Mouse (Mus musculus) hindbrain, postnatal 0 days (tissue): Measurements from ENCODE around the gene Ptprm. TPM values are rescaled to one million over a fixed set of nuclear protein-coding genes. Genes with fewer than 3 reads are reported as not detected.

Experiments
- ATAC-seq: fragments of 200-750 bp; cut with Nextera tagmentation; 2 replicates; pipeline ENCODE4 v1.8.0; 2017; ENCODE audit warnings: mild to moderate bottlenecking, moderate TSS enrichment, moderate library complexity
- DNase-seq: peaks from one replicate; pipeline ENCODE4 v3.0.0-alpha.2; 2015; ENCODE audit warnings: low spot score
- H3K27ac ChIP-seq: fragments of 300-500 bp; sonication (generic); 2 replicates; pipeline ENCODE4 v1.5.1; 2014; ENCODE audit warnings: mild to moderate bottlenecking
- H3K27me3 ChIP-seq: fragments of 300-500 bp; sonication (generic); 2 replicates; pipeline ENCODE4 v1.6.1; 2014; ENCODE audit warnings: low read length, mixed read lengths; ENCODE audit not compliant: insufficient read depth
- H3K36me3 ChIP-seq: fragments of 300-500 bp; sonication (generic); 2 replicates; pipeline ENCODE4 v1.6.1; 2014; ENCODE audit warnings: low read length, mixed read lengths; ENCODE audit not compliant: insufficient read depth
- H3K4me1 ChIP-seq: fragments of 300-500 bp; sonication (generic); 2 replicates; pipeline ENCODE4 v1.6.1; 2014; ENCODE audit warnings: antibody characterized with exemption, low read length, mixed read lengths; ENCODE audit not compliant: insufficient read depth
- H3K4me2 ChIP-seq: fragments of 300-500 bp; sonication (generic); 2 replicates; pipeline ENCODE4 v1.6.1; 2014; ENCODE audit warnings: low read depth, mild to moderate bottlenecking, low read length, moderate library complexity, mixed read lengths
- H3K4me3 ChIP-seq: fragments of 300-500 bp; sonication (generic); 2 replicates; pipeline ENCODE4 v1.5.1; 2014; ENCODE audit warnings: low read length
- H3K9ac ChIP-seq: fragments of 300-500 bp; sonication (generic); replicated peaks from 2 replicates; pipeline ENCODE4 v1.6.1; 2014; ENCODE audit warnings: mild to moderate bottlenecking, low read length, moderate library complexity, mixed read lengths
- H3K9me3 ChIP-seq: fragments of 300-500 bp; sonication (generic); 2 replicates; pipeline ENCODE4 v1.6.1; 2016; ENCODE audit warnings: low read length, mixed read lengths
- CTCF ChIP-seq: IDR thresholded peaks from 2 replicates; pipeline ENCODE4 v1.5.1; 2016; ENCODE audit warnings: antibody characterized with exemption, control low read depth, low read depth
- WGBS: fragments of 180-500 bp; shearing (Covaris S2); extraction: QIAGEN DNeasy Blood & Tissue Kit; methylation state at CpG from one replicate; pipeline ENCODE4 v1.1.7; 2014; 5-methylcytosine and 5-hydroxymethylcytosine counted together
- polyA plus RNA-seq: library from polyadenylated mRNA; unstranded; fragments of >200 nt; fragmentation: Nextera tagmentation; extraction: Ambion mirVana; gene quantifications from 2 replicates; pipeline ENCODE4 v1.2.1, GENCODE M21; 2015
- total RNA-seq: library from RNA; depleted of rRNA; stranded (reverse); fragments of >200 nt; gene quantifications from 2 replicates; pipeline ENCODE4 v1.2.3, GENCODE M21; 2014

Gene Ptprm
- total and polyA plus RNA-seq, 2 experiments from 2014 or later = 19.3 to 52.4 TPM

DNA sequence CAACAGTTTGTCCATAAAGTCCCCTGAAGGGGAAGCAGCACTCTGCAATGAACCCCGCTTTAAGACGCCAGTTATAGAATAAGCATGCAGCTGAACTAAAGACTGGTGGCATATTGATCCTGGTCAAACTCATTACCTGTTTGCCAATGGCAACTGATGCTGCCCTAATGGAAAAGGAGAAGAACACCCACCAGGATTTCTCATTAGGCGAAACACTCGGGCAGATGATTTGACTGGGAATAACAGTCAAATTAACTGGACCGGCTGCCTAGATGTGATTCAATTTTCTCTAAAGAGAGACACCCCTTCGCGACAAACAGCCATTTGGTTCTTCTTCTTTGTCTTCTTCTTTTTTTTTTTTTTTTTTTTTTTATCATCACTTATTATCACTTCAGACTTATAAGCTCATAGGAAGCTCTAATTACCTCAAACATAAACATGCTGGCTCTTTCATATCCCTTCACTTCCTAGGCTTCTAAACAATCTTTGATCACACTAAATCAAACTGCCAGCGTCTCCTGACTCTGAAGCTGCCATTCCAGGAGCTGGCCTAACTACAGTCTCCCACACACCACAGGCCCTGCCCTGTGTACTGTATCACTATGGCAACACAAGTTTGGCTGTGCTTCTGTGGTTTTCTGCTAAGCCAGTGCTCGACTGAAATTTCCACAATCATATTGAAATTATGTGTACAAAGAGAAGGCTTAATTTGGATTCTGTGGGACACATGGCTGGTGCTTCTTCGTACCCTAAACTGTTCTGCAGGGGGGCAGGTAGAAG is 48.0 kb downstream of the Ptprm start:
- DNase-seq = peak; percentile 39
- no peaks in the 10 kb centered on the region; the same call in 1 of the 2 replicates for H3K4me1 ChIP-seq
- H3K4me2 ChIP-seq = no peak overlapping the region
- TF ChIP-seq CTCF = no peak
- no peaks in the 10 kb centered on the region for H3K36me3 ChIP-seq
- no peaks in the 10 kb centered on the region for H3K9me3 ChIP-seq
- ATAC-seq = no peak
- no peak overlapping the region for H3K27ac ChIP-seq
- WGBS = 70% methylated on average over 10 of the region's 10 CpGs
- H3K4me3 ChIP-seq = no peak overlapping the region
- H3K9ac ChIP-seq = no peak overlapping the region
- H3K27me3 ChIP-seq = no peaks in the 10 kb centered on the region

DNA sequence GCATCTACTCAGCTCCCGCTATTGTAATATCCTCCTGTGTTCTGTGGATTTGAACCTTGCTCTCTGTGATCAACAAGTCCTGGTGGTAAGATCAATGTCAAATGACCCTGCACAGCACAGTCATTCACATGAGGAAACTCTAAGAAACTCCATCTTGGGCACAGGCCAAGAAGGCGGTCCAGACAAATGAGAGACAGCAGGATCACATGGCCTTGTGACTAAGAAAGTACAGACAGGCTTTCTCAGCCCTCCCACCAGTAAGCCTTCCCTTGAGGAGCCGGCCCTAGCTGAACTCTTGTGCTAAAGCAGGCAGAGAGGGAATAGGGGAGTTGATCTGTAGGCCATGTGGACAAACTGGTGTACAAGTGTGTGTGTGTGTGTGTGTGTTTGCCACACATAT is 49.4 kb downstream of the Ptprm start:
- 56% methylated on average over 3 of the region's 3 CpGs for WGBS
- H3K27ac ChIP-seq = no peak overlapping the region
- no peaks in the 10 kb centered on the region for H3K9me3 ChIP-seq
- ATAC-seq = 0 out of 2 replicates have a peak, but pooled peaks have one; percentile 21
- TF ChIP-seq CTCF = no peak
- no peaks in the 10 kb centered on the region for H3K27me3 ChIP-seq
- no peak overlapping the region for H3K4me3 ChIP-seq
- no peaks in the 10 kb centered on the region; the same call in 1 of the 2 replicates for H3K4me1 ChIP-seq
- H3K9ac ChIP-seq = no peak overlapping the region
- H3K36me3 ChIP-seq = no peaks in the 10 kb centered on the region
- H3K4me2 ChIP-seq = no peak overlapping the region
- DNase-seq = peak; percentile 37

DNA sequence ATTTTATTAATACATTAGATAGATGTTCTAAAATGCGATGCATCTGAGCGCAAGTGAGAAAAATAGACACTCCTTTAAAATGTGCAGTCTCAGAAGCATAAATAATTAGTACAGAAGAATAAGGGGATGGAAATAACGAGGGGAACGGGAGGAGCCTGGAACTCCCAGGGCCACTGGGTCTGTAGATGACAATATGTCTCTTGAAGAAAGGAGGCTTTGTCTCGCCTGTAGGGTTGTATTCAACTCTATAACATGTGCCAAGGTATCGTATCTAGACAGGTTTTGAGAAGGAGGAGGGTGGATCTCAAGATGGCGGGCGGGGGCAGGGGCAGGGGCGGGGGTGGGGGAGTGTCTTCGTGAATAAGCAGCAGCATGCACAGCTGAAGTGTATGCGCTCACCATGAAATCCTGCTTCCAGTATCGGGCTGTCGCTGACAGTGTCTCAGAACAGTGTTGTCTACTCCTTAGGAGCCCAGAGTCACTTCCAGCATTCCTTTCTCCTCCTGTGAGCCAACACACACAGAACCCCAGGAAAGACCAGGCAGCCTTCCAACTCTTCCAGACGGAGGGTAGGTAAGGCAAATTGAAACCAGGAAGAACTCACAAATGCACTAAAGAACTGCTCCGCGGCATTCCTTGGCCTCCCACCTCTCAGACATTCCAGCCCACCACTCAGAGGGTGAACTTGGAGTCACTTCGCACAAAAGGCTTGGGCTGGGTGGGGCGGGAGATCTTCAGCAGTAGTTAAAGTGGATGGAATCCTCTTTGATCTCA is 50.7 kb downstream of the Ptprm start:
- WGBS = 58% methylated on average over 18 of the region's 18 CpGs
- Histone ChIP-seq H3K27ac (no peak overlapping the region), H3K9me3 (no peaks in the 10 kb centered on the region), H3K9ac (no peak overlapping the region), H3K4me3 (no peak overlapping the region), H3K27me3 (no peaks in the 10 kb centered on the region), H3K4me1 (no peaks in the 10 kb centered on the region; the same call in 1 of the 2 replicates), H3K36me3 (no peaks in the 10 kb centered on the region), H3K4me2 (no peak overlapping the region)
- 0 out of 2 replicates have a peak, but pooled peaks have one; percentile 40 for ATAC-seq
- peak; percentile 37 for DNase-seq
- no peak for TF ChIP-seq CTCF

DNA sequence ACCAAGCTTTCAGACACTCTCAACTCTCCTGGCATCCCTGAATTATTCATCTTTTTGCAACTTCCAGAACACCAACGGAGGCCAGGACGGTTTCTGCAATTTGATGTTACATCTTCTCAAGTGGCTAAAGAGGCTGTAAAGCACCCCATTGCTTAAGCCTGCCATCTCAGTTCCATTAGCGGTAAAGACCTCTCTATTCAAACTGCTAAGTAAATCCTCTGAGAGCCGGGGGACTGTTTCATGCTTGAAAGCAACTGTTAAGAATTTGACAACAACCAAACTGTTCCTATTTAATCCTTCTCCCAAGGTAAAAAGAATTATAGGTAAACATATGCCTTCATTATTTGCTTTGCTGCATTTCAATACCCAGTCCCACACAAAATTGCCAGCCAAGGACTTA is 51.7 kb downstream of the Ptprm start:
- no peaks in the 10 kb centered on the region for H3K9me3 ChIP-seq
- no peaks in the 10 kb centered on the region for H3K27me3 ChIP-seq
- ATAC-seq = no peak
- H3K4me1 ChIP-seq = no peaks in the 10 kb centered on the region; the same call in 1 of the 2 replicates
- H3K27ac ChIP-seq = no peak overlapping the region
- no peak overlapping the region for H3K4me2 ChIP-seq
- TF ChIP-seq CTCF = no peak
- no peak overlapping the region for H3K4me3 ChIP-seq
- DNase-seq = peak; percentile 49
- no peak overlapping the region for H3K9ac ChIP-seq
- WGBS = 40% methylated on average over 4 of the region's 4 CpGs
- no peaks in the 10 kb centered on the region for H3K36me3 ChIP-seq

DNA sequence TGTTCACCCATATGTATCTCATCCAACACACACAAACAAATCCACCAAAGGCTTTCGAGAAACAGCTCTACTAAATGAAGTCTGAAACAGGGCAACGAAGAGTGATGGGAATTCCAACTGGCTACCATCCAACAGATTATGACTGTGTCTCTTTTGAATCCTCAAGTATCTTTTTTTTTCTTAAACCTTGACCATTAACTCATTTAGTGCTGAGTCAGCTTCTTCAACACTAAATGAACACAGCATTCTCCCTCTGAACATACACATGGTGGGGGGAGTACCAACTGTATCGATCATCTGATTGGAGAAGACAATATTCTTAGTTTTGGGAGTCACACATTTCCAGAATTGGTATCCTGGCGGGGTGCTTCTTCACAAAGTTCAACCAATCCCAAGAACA is 52.2 kb downstream of the Ptprm start:
- Histone ChIP-seq H3K4me3 (no peak overlapping the region), H3K9me3 (no peaks in the 10 kb centered on the region), H3K4me1 (no peaks in the 10 kb centered on the region; the same call in 1 of the 2 replicates), H3K27ac (no peak overlapping the region), H3K4me2 (no peak overlapping the region), H3K27me3 (no peaks in the 10 kb centered on the region), H3K9ac (no peak overlapping the region), H3K36me3 (no peaks in the 10 kb centered on the region)
- no peak for TF ChIP-seq CTCF
- DNase-seq (no peak), ATAC-seq (no peak)
- WGBS = 78% methylated on average over 4 of the region's 4 CpGs

DNA sequence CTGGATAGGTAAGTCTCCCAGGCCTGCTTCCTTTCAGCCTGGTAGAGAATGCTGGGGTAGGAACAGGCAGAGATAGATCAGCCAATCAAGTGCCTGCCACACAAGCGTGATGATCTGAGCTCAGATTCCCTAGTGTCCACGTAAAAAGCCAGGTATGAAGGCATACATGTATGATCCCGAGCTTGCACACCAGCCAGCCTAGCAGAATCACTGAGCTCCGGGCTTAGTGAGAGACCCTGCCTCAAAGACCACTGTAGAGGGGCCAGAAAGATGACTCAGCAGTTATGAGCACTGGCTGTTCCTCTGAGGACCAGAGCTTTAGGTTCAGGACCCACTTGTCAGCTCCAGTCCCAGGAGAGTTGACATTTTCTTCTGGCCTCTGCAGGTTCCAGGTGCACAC is 52.9 kb downstream of the Ptprm start:
- DNase-seq (no peak), ATAC-seq (no peak)
- no peak overlapping the region for H3K4me2 ChIP-seq
- no peak overlapping the region for H3K4me3 ChIP-seq
- H3K27me3 ChIP-seq = no peaks in the 10 kb centered on the region
- TF ChIP-seq CTCF = no peak
- H3K4me1 ChIP-seq = no peaks in the 10 kb centered on the region; the same call in 1 of the 2 replicates
- no peaks in the 10 kb centered on the region for H3K36me3 ChIP-seq
- H3K9ac ChIP-seq = no peak overlapping the region
- no peak overlapping the region for H3K27ac ChIP-seq
- WGBS = 91% methylated on average over 4 of the region's 4 CpGs
- no peaks in the 10 kb centered on the region for H3K9me3 ChIP-seq
